Mouse (Mus musculus) heart, embryonic 14.5 days (tissue): ENCODE measurements around the gene Tomt. TPM values are rescaled to one million over a fixed set of nuclear protein-coding genes. Genes with fewer than 3 reads are reported as not detected.

Source experiments
- ATAC-seq: fragments of 200-750 bp; cut with Nextera tagmentation; 2 replicates; pipeline ENCODE4 v1.8.0; 2017; ENCODE audit warnings: low read depth, moderate TSS enrichment; ENCODE audit not compliant: insufficient number of reproducible peaks, insufficient read depth, low FRiP score
- H3K27ac ChIP-seq, 2 experiments: fragments of 200-500 bp in 1 of 2; fragments of 300-500 bp in 1 of 2; sonication (generic) in 1 of 2; replicated peaks in 1 of 2; 2 replicates each; pipeline ENCODE4 v1.5.1; 2012 to 2014; ENCODE audit warnings: low read depth in 2 of 2, low read length in 2 of 2, control low read depth in 1 of 2, mild to moderate bottlenecking in 1 of 2, mixed read lengths in 1 of 2; ENCODE audit not compliant: control insufficient read depth in 1 of 2, insufficient read depth in 1 of 2
- H3K27me3 ChIP-seq: fragments of 300-500 bp; sonication (generic); 2 replicates; pipeline ENCODE4 v1.6.1; 2014; ENCODE audit warnings: mild to moderate bottlenecking, low read length, control low read depth; ENCODE audit not compliant: control insufficient read depth, insufficient read depth
- H3K36me3 ChIP-seq: fragments of 300-500 bp; sonication (generic); 2 replicates; pipeline ENCODE4 v1.6.1; 2014; ENCODE audit warnings: mild to moderate bottlenecking, control low read depth, low read length, mixed read lengths; ENCODE audit not compliant: control insufficient read depth, insufficient read depth
- H3K4me1 ChIP-seq, 2 experiments: fragments of 200-500 bp in 1 of 2; fragments of 300-500 bp in 1 of 2; sonication (generic) in 1 of 2; 2 replicates each; pipeline ENCODE4 v1.6.1; 2012 to 2014; ENCODE audit warnings: low read length in 2 of 2, control low read depth in 1 of 2, mixed read lengths in 1 of 2; ENCODE audit not compliant: control insufficient read depth in 2 of 2, insufficient read depth in 2 of 2
- H3K4me2 ChIP-seq: fragments of 300-500 bp; sonication (generic); 2 replicates; pipeline ENCODE4 v1.6.1; 2014; ENCODE audit warnings: mild to moderate bottlenecking, low read length
- H3K4me3 ChIP-seq, 2 experiments: fragments of 200-500 bp in 1 of 2; fragments of 300-500 bp in 1 of 2; sonication (generic) in 1 of 2; 2 replicates each; pipeline ENCODE4 v1.5.1; 2012 to 2014; ENCODE audit warnings: low read length in 2 of 2, mild to moderate bottlenecking in 2 of 2, control low read depth in 1 of 2, low read depth in 1 of 2, moderate library complexity in 1 of 2; ENCODE audit not compliant: control insufficient read depth in 1 of 2, insufficient read depth in 1 of 2
- H3K9ac ChIP-seq: fragments of 300-500 bp; sonication (generic); 2 replicates; pipeline ENCODE4 v1.6.1; 2014; ENCODE audit warnings: mild to moderate bottlenecking, low read length
- H3K9me3 ChIP-seq: fragments of 300-500 bp; sonication (generic); 2 replicates; pipeline ENCODE4 v1.6.1; 2016; ENCODE audit warnings: low read length, control low read depth; ENCODE audit not compliant: control insufficient read depth
- WGBS: fragments of 180-500 bp; shearing (Covaris S2); extraction: QIAGEN DNeasy Blood & Tissue Kit; methylation state at CpG from one replicate; pipeline ENCODE4 v1.1.7; 2014; 5-methylcytosine and 5-hydroxymethylcytosine counted together
- polyA plus RNA-seq: library from polyadenylated mRNA; unstranded; fragments of >200 nt; fragmentation: Nextera tagmentation; extraction: Ambion mirVana; gene quantifications from 2 replicates; pipeline ENCODE4 v1.2.1, GENCODE M21; 2014

Tomt gene
- polyA plus RNA-seq, 1 experiment from 2014 or later, result 0.14 TPM

GRCm38 (mm10) chr7:101938348-101938747 is 32.2 kb upstream of the Tomt start:
- Histone ChIP-seq H3K4me3 (no peak overlapping the region), H3K36me3 (0 out of 2 replicates have a peak, but pooled peaks cover 5% of the 10 kb centered on the region), H3K27ac (no peak overlapping the region), H3K9ac (no peak overlapping the region), H3K27me3 (no peaks in the 10 kb centered on the region), H3K4me2 (no peak overlapping the region), H3K9me3 (no peaks in the 10 kb centered on the region), H3K4me1 (peaks cover 2 to 12% of the 10 kb centered on the region in 2 experiments; a peak in 2 of 4 replicates)
- WGBS, result 81% methylated on average over 2 of the region's 2 CpGs
- ATAC-seq, result no peak

DNA sequence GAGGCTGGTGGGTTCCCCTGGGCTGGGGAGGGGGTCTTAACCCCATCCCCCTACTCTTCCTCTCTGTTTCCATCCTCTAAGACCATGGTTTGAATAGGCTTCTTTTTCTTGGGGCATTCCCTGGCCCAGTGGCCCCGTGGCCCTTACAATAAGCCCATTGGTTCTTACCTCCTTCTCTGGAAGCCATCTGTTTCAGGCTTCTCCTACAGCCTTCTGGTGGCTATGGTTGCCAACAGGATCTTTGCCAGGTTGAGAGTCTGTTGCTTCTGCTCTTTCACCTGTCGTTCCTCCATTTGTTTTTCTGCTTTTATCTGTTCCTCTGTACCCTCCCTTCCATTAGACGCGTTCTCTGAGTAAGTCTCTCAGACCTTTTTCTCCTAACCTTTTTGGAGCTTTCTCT is 31.4 kb upstream of the Tomt start:
- ATAC-seq, result no peak
- H3K4me3 ChIP-seq, result no peak overlapping the region
- H3K4me2 ChIP-seq, result no peak overlapping the region
- peaks cover 2 to 12% of the 10 kb centered on the region in 2 experiments; a peak in 2 of 4 replicates for H3K4me1 ChIP-seq
- no peak overlapping the region for H3K9ac ChIP-seq
- 0 out of 2 replicates have a peak, but pooled peaks cover 5% of the 10 kb centered on the region for H3K36me3 ChIP-seq
- WGBS, result 94% methylated on average over 4 of the region's 4 CpGs
- H3K9me3 ChIP-seq, result no peaks in the 10 kb centered on the region
- no peak overlapping the region for H3K27ac ChIP-seq
- H3K27me3 ChIP-seq, result no peaks in the 10 kb centered on the region

DNA sequence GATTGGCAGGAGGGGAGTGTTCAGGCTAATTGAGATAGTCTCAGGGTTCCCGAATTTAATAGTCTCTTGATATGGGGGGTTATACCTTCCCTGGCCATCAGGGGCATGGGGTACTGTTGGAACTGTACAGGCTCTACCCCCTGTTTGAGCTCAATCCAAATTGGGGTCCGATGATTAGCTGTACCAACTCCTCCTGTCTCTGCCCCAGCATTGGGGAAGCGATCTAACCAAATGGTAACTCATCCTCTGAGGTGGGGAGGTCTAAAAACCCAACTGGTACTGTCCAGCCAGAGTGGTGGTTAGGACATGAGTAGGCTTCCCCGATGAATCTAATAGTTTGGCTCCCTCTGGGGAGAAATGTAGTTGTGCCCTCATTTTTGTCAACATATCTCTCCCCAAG is 30.8 kb upstream of the Tomt start:
- H3K4me1 ChIP-seq, result peaks cover 2 to 12% of the 10 kb centered on the region in 2 experiments; a peak in 2 of 4 replicates
- H3K9me3 ChIP-seq, result no peaks in the 10 kb centered on the region
- no peaks in the 10 kb centered on the region for H3K27me3 ChIP-seq
- 92% methylated on average over 4 of the region's 4 CpGs for WGBS
- 0 out of 2 replicates have a peak, but pooled peaks cover 5% of the 10 kb centered on the region for H3K36me3 ChIP-seq
- H3K9ac ChIP-seq, result no peak overlapping the region
- ATAC-seq, result no peak
- no peak overlapping the region for H3K27ac ChIP-seq
- no peak overlapping the region for H3K4me2 ChIP-seq
- H3K4me3 ChIP-seq, result no peak overlapping the region

- no peak overlapping the region for H3K27ac ChIP-seq
- peaks cover 2 to 12% of the 10 kb centered on the region in 2 experiments; a peak in 2 of 4 replicates for H3K4me1 ChIP-seq
- no peak overlapping the region for H3K4me3 ChIP-seq
- no peak for ATAC-seq
- no peak overlapping the region for H3K4me2 ChIP-seq
- no peaks in the 10 kb centered on the region for H3K9me3 ChIP-seq
- H3K36me3 ChIP-seq, result 0 out of 2 replicates have a peak, but pooled peaks cover 5% of the 10 kb centered on the region
- no peaks in the 10 kb centered on the region for H3K27me3 ChIP-seq
- 94% methylated on average over 4 of the region's 4 CpGs for WGBS
- H3K9ac ChIP-seq, result no peak overlapping the region
Observed at GRCm38 (mm10) chr7:101935957-101936356, 29.8 kb upstream of the Tomt start.

DNA sequence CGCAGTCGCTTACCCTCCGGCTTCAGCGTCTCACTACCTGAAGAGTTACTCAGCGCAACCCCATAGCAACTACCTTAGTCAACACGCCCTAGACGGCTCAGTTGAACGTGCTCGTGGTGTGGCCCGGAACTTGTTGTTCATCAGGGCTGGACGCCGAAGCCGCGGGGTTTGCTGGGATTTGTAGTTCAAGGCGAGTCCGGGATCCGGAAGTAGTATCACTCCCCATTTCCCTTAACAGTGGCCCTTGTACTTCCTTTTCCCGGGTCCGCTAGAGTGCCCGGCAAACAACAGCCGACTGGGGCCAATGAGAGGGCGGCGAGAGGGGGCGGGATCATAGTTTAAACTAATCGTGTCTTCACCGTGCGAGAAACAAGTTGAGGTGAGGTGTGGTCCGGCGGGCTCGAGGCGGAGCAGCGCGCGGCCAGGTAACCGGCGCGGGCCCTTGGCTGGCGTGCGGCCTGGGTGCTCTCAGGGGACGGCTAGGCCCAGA is 27.6 kb upstream of the Tomt start, which contains the start of the genes Lrrc51 and Numa1:
Lrrc51 (minus strand) TSS at position 145 of the 490 bp plus-strand sequence.
Numa1 (plus strand) TSS at position 361 of the 490 bp plus-strand sequence.
- no peaks in the 10 kb centered on the region for H3K36me3 ChIP-seq
- peaks cover 2 to 12% of the 10 kb centered on the region in 2 experiments; a peak in 2 of 4 replicates for H3K4me1 ChIP-seq
- H3K27ac ChIP-seq, result peak within 1 kb of the TSS; percentile 61 to 82
- peak within 1 kb of the TSS; percentile 84 for H3K4me3 ChIP-seq
- no peaks in the 10 kb centered on the region for H3K9me3 ChIP-seq
- WGBS, result 0% methylated on average over 40 of the region's 40 CpGs
- ATAC-seq, result peak; percentile 96
- no peaks in the 10 kb centered on the region for H3K27me3 ChIP-seq
- peak within 1 kb of the TSS; percentile 84 for H3K4me2 ChIP-seq
- H3K9ac ChIP-seq, result peak within 1 kb of the TSS; percentile 90

DNA sequence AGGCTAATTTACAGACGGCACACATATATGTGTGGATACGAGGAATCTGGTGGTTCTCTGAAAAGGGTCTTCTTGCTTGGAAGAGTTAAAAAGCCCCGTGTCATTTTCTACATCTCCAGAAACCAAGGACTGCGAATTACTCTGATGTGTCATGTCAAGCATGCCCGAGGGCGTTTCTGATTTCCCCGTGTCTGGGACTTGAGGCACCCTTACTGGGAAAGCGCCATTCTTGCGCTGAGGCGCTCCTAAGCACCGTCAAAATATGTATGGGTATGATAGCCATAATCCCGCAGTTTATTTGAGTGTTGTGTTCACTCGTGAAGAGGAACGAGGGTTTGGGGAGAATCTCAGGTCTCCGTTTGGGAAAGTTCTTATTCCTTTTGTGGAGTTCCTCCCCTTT is 27.1 kb upstream of the Tomt start:
- ATAC-seq, result peak; percentile 22; the same call in 1 of the 2 replicates

DNA sequence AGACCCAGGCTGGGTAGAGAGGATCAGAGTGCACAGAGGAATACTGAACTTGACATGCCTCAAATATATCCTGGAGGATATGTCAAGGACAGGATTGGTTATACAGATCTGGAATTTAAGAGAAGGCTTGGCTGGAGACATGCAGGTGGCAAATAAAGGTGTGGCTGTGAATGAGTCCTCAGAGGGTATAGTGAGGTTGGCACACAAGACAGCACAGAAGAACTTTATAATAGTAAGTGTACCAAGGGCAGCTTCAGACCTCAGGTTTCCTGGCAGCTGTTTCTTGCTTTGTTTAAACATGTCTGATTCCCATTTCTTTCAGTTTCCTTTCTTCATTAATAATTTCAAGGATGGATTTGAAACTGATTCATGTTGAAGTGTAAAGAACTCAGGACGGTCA is 26.4 kb upstream of the Tomt start:
- WGBS, result 90% methylated on average over 1 of the region's 1 CpGs
- Histone ChIP-seq H3K27me3 (no peaks in the 10 kb centered on the region), H3K36me3 (no peaks in the 10 kb centered on the region), H3K27ac (no peak overlapping the region), H3K9me3 (no peaks in the 10 kb centered on the region), H3K4me3 (0 out of 4 replicates have a peak overlapping the region, but pooled peaks of 1 of the 2 experiments have one; percentile 84), H3K4me2 (peak overlapping the region; percentile 84), H3K4me1 (peaks cover 2 to 12% of the 10 kb centered on the region in 2 experiments; a peak in 2 of 4 replicates), H3K9ac (0 out of 2 replicates have a peak overlapping the region, but pooled peaks have one; percentile 90)
- no peak for ATAC-seq

More for the DNA sequence above, 27.1 kb upstream of the Tomt start:
- H3K4me1 ChIP-seq, result peaks cover 2 to 12% of the 10 kb centered on the region in 2 experiments; a peak in 2 of 4 replicates
- 6% methylated on average over 15 of the region's 15 CpGs for WGBS
- H3K27ac ChIP-seq, result peak overlapping the region; percentile 61 to 82
- H3K4me3 ChIP-seq, result peak overlapping the region; percentile 84
- H3K9me3 ChIP-seq, result no peaks in the 10 kb centered on the region
- H3K27me3 ChIP-seq, result no peaks in the 10 kb centered on the region
- peak overlapping the region; percentile 84 for H3K4me2 ChIP-seq
- H3K9ac ChIP-seq, result peak overlapping the region; percentile 90
- no peaks in the 10 kb centered on the region for H3K36me3 ChIP-seq
